Mouse (Mus musculus) testis, adult 2 months (tissue): ENCODE measurements around the gene Gm20388. TPM values are rescaled to one million over a fixed set of nuclear protein-coding genes. Genes with fewer than 3 reads are reported as not detected.

Experiments
- H3K27ac ChIP-seq: fragments of 200-500 bp; 2 replicates; pipeline ENCODE4 v1.5.1; 2012; ENCODE audit warnings: low read depth, low read length; ENCODE audit not compliant: control insufficient read depth, insufficient read depth
- H3K27me3 ChIP-seq: fragments of 200-500 bp; 2 replicates; pipeline ENCODE4 v1.6.1; 2012; ENCODE audit warnings: mild to moderate bottlenecking, low read length, moderate library complexity; ENCODE audit not compliant: control insufficient read depth, insufficient read depth
- H3K36me3 ChIP-seq: fragments of 200-500 bp; 2 replicates; pipeline ENCODE4 v1.6.1; 2012; ENCODE audit warnings: mild to moderate bottlenecking, low read length; ENCODE audit not compliant: control insufficient read depth, insufficient read depth
- H3K4me1 ChIP-seq: fragments of 200-500 bp; 2 replicates; pipeline ENCODE4 v1.6.1; 2012; ENCODE audit warnings: low read length; ENCODE audit not compliant: control insufficient read depth, insufficient read depth
- H3K4me3 ChIP-seq: fragments of 200-500 bp; 2 replicates; pipeline ENCODE4 v1.5.1; 2012; ENCODE audit warnings: low read depth, mild to moderate bottlenecking, low read length, moderate library complexity, mixed read lengths; ENCODE audit not compliant: control insufficient read depth
- CTCF ChIP-seq: fragments of 200-500 bp; IDR thresholded peaks from 2 replicates; pipeline ENCODE4 v1.5.1; 2012; ENCODE audit warnings: low read depth, mild to moderate bottlenecking, inconsistent platforms, low read length, moderate library complexity; ENCODE audit not compliant: control insufficient read depth, insufficient read depth, insufficient replicate concordance
- POLR2A ChIP-seq: fragments of 200-500 bp; IDR thresholded peaks from 2 replicates; pipeline ENCODE4 v1.6.1; 2012; ENCODE audit warnings: low read depth, mild to moderate bottlenecking, inconsistent platforms, low read length, moderate library complexity; ENCODE audit not compliant: control insufficient read depth
- polyA plus RNA-seq: library from polyadenylated mRNA; depleted of rRNA; stranded (reverse); fragments of >200 nt; gene quantifications from 2 replicates; pipeline ENCODE4 v1.2.3, GENCODE M21; 2012

Gene Gm20388
- polyA plus RNA-seq, 1 experiment, result 5.6 TPM

DNA sequence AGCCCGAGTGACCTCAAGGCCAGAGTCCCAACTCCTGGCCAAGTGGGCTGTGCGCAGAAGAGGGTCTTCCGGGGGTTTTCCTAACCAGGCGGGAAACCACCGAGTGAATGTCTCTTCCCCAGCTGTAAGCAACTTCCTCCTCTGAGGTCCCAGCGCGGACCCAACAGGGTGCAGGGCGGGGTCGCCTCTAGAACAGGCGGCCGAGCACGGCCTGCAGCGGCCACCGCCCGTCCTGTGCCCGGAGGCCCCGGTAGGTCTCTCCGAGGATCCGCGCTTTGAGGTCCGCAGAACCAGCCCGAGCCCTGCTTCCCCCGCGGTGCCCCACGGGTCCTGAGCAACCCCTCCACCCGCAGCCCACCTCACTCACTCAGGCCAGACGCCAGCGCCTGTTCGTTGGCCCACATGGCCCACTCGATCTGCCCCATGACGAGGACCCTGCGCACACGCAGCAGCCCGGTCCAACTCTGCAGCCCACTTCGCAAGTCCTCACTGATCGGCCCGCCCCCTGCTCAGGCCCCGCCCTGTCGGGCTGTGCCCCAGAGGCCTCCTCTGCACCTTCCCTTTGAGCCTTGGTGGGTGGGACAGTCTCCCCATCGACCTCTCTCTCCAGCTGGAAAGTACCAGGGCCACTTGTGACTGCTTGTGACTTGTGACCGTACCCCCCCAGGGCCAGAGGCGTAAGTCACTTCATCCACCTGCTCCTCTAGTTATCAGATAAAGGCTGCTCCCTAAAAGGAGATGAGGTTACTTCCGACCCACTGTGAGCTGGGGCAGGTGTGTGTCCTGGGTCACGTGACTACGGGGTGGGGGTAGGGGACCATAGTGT, 2522.0 kb downstream of the Gm20388 start, which contains the start of gene Cyba:
Cyba (minus strand) TSS at position 488 of the 826 bp plus-strand sequence.
- no peaks in the 10 kb centered on the region for H3K36me3 ChIP-seq
- H3K4me1 ChIP-seq, result peaks cover 22% of the 10 kb centered on the region
- no peak for TF ChIP-seq CTCF
- TF ChIP-seq POLR2A, result peak; percentile 28; the same call in 1 of the 2 replicates
- peak within 1 kb of the TSS; percentile 49 for H3K4me3 ChIP-seq
- H3K27me3 ChIP-seq, result no peaks in the 10 kb centered on the region; the same call in 1 of the 2 replicates
- H3K27ac ChIP-seq, result peak within 1 kb of the TSS; percentile 3; the same call in 1 of the 2 replicates

DNA sequence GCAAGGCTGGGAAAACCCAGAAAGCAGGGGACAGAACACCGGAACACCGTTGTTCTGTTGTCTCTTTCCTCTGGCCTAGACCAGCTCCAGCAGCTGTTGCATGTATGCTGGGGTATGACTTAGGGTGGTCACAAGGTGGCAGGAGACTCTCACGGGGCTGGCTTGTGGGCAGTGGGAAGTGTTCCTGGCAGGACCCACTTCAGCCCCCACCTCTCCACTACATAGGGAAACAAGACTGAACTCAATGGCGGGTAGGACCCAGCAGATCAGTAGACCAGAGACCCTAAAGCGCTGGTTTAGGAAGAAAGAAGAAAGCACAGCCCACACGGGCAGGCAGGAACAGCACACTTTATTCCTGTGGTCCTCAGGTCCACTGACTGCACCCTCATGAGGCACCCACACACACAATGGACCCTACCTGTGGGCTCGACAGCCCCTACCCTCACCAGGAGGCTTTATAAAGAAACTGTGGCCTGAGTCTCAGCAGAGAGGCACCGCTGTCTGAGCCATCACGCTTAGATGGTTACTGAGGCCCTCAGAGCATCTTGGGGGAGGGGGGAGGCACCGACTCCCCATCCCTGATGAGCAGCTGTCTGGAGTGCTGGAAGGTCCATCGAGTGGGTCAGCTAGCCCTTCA, 2522.7 kb downstream of the Gm20388 start:
- no peak overlapping the region for H3K4me3 ChIP-seq
- peaks cover 22% of the 10 kb centered on the region for H3K4me1 ChIP-seq
- no peak overlapping the region for H3K27ac ChIP-seq
- TF ChIP-seq CTCF, result no peak
- TF ChIP-seq POLR2A, result no peak
- H3K27me3 ChIP-seq, result no peaks in the 10 kb centered on the region; the same call in 1 of the 2 replicates
- H3K36me3 ChIP-seq, result no peaks in the 10 kb centered on the region

- Histone ChIP-seq H3K4me1 (peaks cover 16% of the 10 kb centered on the region), H3K4me3 (no peak overlapping the region), H3K27me3 (no peaks in the 10 kb centered on the region; the same call in 1 of the 2 replicates), H3K36me3 (no peaks in the 10 kb centered on the region), H3K27ac (no peak overlapping the region)
- TF ChIP-seq CTCF, result peak; percentile 60; the same call in 1 of the 2 replicates
- no peak for TF ChIP-seq POLR2A
Measured at GRCm38 (mm10) chr8:122435375-122435774, 2524.7 kb downstream of the Gm20388 start.

GRCm38 (mm10) chr8:122436146-122436545, 2525.5 kb downstream of the Gm20388 start:
- no peaks in the 10 kb centered on the region for H3K36me3 ChIP-seq
- no peak for TF ChIP-seq CTCF
- no peak for TF ChIP-seq POLR2A
- peaks cover 15% of the 10 kb centered on the region for H3K4me1 ChIP-seq
- H3K27me3 ChIP-seq, result no peaks in the 10 kb centered on the region; the same call in 1 of the 2 replicates
- H3K4me3 ChIP-seq, result no peak overlapping the region
- no peak overlapping the region for H3K27ac ChIP-seq

DNA sequence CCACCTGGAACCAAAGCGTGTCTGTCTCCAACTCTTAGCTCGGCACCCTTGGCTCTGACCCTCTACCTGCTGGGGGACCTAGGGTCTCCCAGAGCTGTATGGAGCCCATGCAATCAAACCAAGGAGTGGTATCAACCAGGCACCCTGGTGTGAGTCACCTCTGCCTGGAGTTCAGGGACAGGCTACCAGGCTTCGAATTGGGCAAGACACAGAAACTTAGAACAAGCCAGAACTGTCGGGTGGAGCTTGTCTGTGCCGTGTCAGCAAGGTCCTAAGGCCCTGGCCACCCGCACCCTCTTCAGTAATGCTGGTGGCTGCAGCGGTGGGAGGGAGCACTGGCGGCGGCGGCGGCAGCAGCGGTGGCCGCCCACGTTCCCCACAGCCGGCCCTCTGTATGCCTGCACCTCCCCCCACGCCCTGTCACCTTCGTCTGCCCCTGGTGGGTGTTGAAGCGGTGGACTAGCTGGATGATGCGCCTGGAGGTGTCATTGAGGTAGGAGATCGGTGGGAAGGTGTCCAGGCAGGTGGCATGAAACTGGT, 2526.0 kb downstream of the Gm20388 start:
- TF ChIP-seq POLR2A, result no peak
- no peak for TF ChIP-seq CTCF
- Histone ChIP-seq H3K4me3 (no peak overlapping the region), H3K36me3 (no peaks in the 10 kb centered on the region), H3K4me1 (peaks cover 12% of the 10 kb centered on the region), H3K27me3 (no peaks in the 10 kb centered on the region; the same call in 1 of the 2 replicates), H3K27ac (no peak overlapping the region)

DNA sequence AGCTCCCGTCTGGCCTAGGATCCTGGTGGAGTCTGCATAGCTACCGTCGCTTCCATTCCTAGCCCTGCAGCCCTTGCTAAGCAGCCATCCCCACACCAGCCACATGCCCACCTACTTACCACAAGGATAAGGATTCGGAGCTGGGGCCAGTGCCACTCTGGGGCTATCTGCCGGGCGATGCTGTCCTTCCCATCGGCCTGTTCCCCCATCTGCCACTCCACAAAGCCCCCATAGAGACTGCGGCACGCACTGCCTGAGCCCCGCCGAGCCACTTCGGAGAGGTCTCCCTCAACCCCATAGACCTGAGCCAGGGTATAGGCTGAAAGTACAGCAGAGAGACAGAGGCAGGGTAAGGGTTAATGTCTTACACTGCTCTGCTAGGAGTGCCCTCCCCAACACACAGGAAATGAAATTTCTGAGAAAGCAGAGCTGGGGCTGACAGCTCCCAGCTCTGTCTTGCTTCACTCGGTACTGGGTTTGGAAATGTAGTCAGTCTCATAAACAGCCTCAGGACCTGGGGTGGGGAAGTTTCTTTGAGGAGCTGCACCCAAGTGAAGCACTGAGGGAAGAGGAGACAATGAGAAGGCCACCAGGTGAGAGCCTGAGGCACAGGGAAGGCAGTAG, 2527.2 kb downstream of the Gm20388 start:
- Histone ChIP-seq H3K27me3 (no peaks in the 10 kb centered on the region), H3K36me3 (no peaks in the 10 kb centered on the region), H3K27ac (no peak overlapping the region), H3K4me1 (peaks cover 8% of the 10 kb centered on the region), H3K4me3 (no peak overlapping the region)
- TF ChIP-seq POLR2A (no peak), CTCF (no peak)

DNA sequence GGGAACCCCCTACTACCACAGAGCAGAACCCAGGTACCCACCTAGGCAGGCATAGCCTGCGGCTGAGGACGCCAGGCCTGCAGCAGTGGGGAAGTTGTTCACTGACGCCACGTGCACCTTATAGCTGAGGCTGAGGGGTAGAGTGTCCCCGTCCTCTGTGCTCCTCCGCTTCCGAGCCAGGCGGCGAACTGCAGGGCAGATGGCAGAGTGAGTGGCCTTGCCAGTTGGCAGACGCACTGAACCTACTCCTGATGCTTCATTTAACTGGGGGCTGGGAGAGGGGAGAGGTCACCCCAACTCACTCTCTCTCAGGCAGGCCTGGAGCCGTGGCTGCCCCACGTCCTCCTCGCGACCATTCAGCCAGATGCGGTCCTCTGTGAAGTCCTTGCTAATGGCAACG, 2528.7 kb downstream of the Gm20388 start:
- TF ChIP-seq CTCF, result no peak
- TF ChIP-seq POLR2A, result no peak
- H3K36me3 ChIP-seq, result no peaks in the 10 kb centered on the region
- no peak overlapping the region for H3K27ac ChIP-seq

More for the DNA sequence above, 2528.7 kb downstream of the Gm20388 start:
- H3K4me3 ChIP-seq, result no peak overlapping the region
- H3K4me1 ChIP-seq, result peaks cover 8% of the 10 kb centered on the region
- H3K27me3 ChIP-seq, result no peaks in the 10 kb centered on the region
